Mouse (Mus musculus): ENCODE data around the gene Ttc23. TPM values are rescaled to one million over a fixed set of nuclear protein-coding genes. Genes with fewer than 3 reads are reported as not detected.

Gene Ttc23
- polyA plus RNA-seq (2015; fragmentation: Nextera tagmentation; extraction: Ambion mirVana): 5.2 and 5.5 TPM in 2 replicates

- ATAC-seq (ENCODE audit: insufficient read depth): no peak
- no peak within 1 kb of the TSS for H3K27ac ChIP-seq (replicated peaks)
Observed at GRCm38 (mm10) chr7:67647277-67647676, at the start of gene Ttc23. Ttc23 (plus strand) TSS chr7:67647410.

GRCm38 (mm10) chr7:67598050-67598449 lies 49.2 kb upstream of the Ttc23 start:
- no peaks in the 10 kb centered on the region for H3K36me3 ChIP-seq (replicated peaks)
- no peak overlapping the region for H3K27ac ChIP-seq (replicated peaks)
- H3K9me3 ChIP-seq (replicated peaks): no peaks in the 10 kb centered on the region
- no peaks in the 10 kb centered on the region for H3K27me3 ChIP-seq
- 82% methylated on average over 3 of the region's 3 CpGs for WGBS (ENCODE audit: insufficient replicate concordance)
- H3K9ac ChIP-seq: no peak overlapping the region
- H3K4me2 ChIP-seq: no peak overlapping the region
- H3K4me1 ChIP-seq (replicated peaks): 0 out of 2 replicates have a peak, but pooled peaks cover 2% of the 10 kb centered on the region
- no peak overlapping the region for H3K4me3 ChIP-seq (replicated peaks)
- ATAC-seq (ENCODE audit: insufficient read depth): no peak

More at GRCm38 (mm10) chr7:67647277-67647676, at the start of gene Ttc23:
- H3K9me3 ChIP-seq (replicated peaks): no peaks in the 10 kb centered on the region
- H3K36me3 ChIP-seq (replicated peaks): no peaks in the 10 kb centered on the region
- H3K4me2 ChIP-seq: peak within 1 kb of the TSS; percentile 83
- no peaks in the 10 kb centered on the region for H3K27me3 ChIP-seq
- peak within 1 kb of the TSS; percentile 81 for H3K4me3 ChIP-seq (replicated peaks)
- H3K9ac ChIP-seq: peak within 1 kb of the TSS; percentile 79; the same call in 1 of the 2 replicates
- WGBS (ENCODE audit: insufficient replicate concordance): 45% methylated on average over 5 of the region's 5 CpGs
- peaks cover 22% of the 10 kb centered on the region for H3K4me1 ChIP-seq (replicated peaks)

GRCm38 (mm10) chr7:67605114-67605513 lies 42.1 kb upstream of the Ttc23 start:
- Histone ChIP-seq H3K9me3 (replicated peaks) (no peaks in the 10 kb centered on the region), H3K36me3 (replicated peaks) (no peaks in the 10 kb centered on the region), H3K9ac (no peak overlapping the region), H3K27ac (replicated peaks) (no peak overlapping the region), H3K4me2 (no peak overlapping the region), H3K4me1 (replicated peaks) (no peaks in the 10 kb centered on the region), H3K27me3 (no peaks in the 10 kb centered on the region), H3K4me3 (replicated peaks) (no peak overlapping the region)
- 78% methylated on average over 6 of the region's 6 CpGs for WGBS (ENCODE audit: insufficient replicate concordance)
- ATAC-seq (ENCODE audit: insufficient read depth): no peak

GRCm38 (mm10) chr7:67606250-67606649 lies 41.0 kb upstream of the Ttc23 start:
- no peak for ATAC-seq (ENCODE audit: insufficient read depth)
- Histone ChIP-seq H3K36me3 (replicated peaks) (no peaks in the 10 kb centered on the region), H3K4me1 (replicated peaks) (no peaks in the 10 kb centered on the region), H3K9ac (no peak overlapping the region), H3K4me2 (no peak overlapping the region), H3K27ac (replicated peaks) (no peak overlapping the region), H3K27me3 (no peaks in the 10 kb centered on the region), H3K4me3 (replicated peaks) (no peak overlapping the region), H3K9me3 (replicated peaks) (no peaks in the 10 kb centered on the region)
- WGBS (ENCODE audit: insufficient replicate concordance): 53% methylated on average over 1 of the region's 1 CpGs

- no peaks in the 10 kb centered on the region for H3K4me1 ChIP-seq (replicated peaks)
- H3K4me3 ChIP-seq (replicated peaks): no peak overlapping the region
- 66% methylated on average over 5 of the region's 5 CpGs for WGBS (ENCODE audit: insufficient replicate concordance)
- H3K27me3 ChIP-seq: no peaks in the 10 kb centered on the region
- H3K36me3 ChIP-seq (replicated peaks): no peaks in the 10 kb centered on the region
- H3K27ac ChIP-seq (replicated peaks): no peak overlapping the region
- no peak for ATAC-seq (ENCODE audit: insufficient read depth)
- no peak overlapping the region for H3K9ac ChIP-seq
- no peak overlapping the region for H3K4me2 ChIP-seq
- H3K9me3 ChIP-seq (replicated peaks): no peaks in the 10 kb centered on the region
Observed at GRCm38 (mm10) chr7:67607669-67608347, 39.4 kb upstream of the Ttc23 start.

DNA sequence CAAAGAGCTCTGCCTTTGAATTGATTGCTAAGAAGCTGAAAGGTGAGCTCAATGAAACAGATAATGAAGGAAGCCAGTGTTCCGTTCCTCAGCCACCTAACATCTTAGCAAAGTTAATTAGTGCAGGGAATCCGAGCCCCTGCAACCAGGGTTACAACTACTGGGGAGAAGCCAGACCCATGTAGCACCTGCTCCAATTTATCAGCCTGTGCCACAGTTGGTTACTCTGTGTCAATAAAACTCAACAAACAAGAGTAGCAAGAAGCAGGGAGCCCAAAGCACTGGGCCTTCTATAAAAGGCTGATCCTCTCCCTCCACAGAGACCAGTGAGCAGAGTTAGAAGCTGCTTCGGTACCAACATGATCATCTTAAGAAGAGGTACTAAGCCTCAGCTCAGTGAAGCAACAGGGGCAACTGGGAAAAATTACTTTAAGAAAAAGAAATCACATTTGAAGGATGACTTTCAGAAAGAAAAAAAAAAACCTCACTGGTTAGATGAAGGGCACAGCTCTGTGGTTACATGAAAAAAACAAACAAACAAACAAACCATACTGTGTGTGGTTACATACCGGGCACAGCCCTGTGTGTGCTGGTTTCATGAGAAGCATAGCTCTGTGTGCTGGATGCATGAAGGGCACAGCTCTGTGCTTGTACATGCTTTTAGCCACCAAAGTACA lies 38.7 kb upstream of the Ttc23 start:
- Histone ChIP-seq H3K9me3 (replicated peaks) (no peaks in the 10 kb centered on the region), H3K27me3 (no peaks in the 10 kb centered on the region), H3K4me1 (replicated peaks) (no peaks in the 10 kb centered on the region), H3K27ac (replicated peaks) (no peak overlapping the region), H3K4me2 (no peak overlapping the region), H3K4me3 (replicated peaks) (no peak overlapping the region), H3K9ac (no peak overlapping the region), H3K36me3 (replicated peaks) (no peaks in the 10 kb centered on the region)
- 66% methylated on average over 4 of the region's 4 CpGs for WGBS (ENCODE audit: insufficient replicate concordance)
- no peak for ATAC-seq (ENCODE audit: insufficient read depth)

DNA sequence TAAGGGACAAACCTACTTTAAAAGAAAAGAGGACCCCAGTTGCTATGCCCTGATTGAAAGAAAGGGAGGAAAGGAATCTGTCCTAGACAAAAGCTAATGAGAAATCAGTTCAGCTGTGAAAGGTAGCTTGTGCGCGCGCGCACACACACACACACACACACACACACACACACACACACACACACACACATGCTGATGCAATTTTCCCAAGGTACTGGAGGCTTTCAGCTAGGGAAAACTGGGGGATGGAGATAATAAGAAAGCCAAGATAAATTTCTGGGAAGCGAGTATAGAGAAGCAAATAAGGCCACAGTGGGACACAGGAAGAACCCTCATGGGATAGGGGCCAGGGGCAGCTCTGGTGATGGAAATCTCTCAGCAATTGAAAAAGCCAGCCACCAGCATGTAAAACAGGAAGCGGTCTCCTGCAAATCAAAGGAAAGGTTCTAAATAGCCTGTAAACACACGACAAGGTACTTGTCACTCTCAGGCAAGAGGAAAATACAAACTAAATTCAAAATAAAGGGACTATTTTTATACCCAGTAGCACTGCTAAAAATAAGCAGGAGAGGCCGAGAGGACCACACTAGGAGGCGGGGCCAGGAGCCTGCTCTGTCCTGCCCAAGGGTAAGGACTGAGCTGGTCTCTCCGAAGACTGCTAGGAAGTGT lies 33.3 kb upstream of the Ttc23 start:
- Histone ChIP-seq H3K36me3 (replicated peaks) (no peaks in the 10 kb centered on the region), H3K9ac (no peak overlapping the region), H3K4me3 (replicated peaks) (no peak overlapping the region), H3K9me3 (replicated peaks) (no peaks in the 10 kb centered on the region), H3K27ac (replicated peaks) (no peak overlapping the region), H3K4me1 (replicated peaks) (no peaks in the 10 kb centered on the region), H3K27me3 (no peaks in the 10 kb centered on the region), H3K4me2 (no peak overlapping the region)
- 61% methylated on average over 10 of the region's 10 CpGs for WGBS (ENCODE audit: insufficient replicate concordance)
- no peak for ATAC-seq (ENCODE audit: insufficient read depth)

- no peak overlapping the region for H3K27ac ChIP-seq (replicated peaks)
- no peaks in the 10 kb centered on the region for H3K9me3 ChIP-seq (replicated peaks)
- H3K4me3 ChIP-seq (replicated peaks): no peak overlapping the region
- H3K9ac ChIP-seq: no peak overlapping the region
- ATAC-seq (ENCODE audit: insufficient read depth): no peak
- no peaks in the 10 kb centered on the region for H3K36me3 ChIP-seq (replicated peaks)
- H3K27me3 ChIP-seq: no peaks in the 10 kb centered on the region
- WGBS (ENCODE audit: insufficient replicate concordance): 62% methylated on average over 7 of the region's 7 CpGs
- no peak overlapping the region for H3K4me2 ChIP-seq
- no peaks in the 10 kb centered on the region for H3K4me1 ChIP-seq (replicated peaks)
Observed at GRCm38 (mm10) chr7:67614464-67614861, 32.7 kb upstream of the Ttc23 start.

GRCm38 (mm10) chr7:67616890-67617289 lies 30.3 kb upstream of the Ttc23 start:
- H3K4me3 ChIP-seq (replicated peaks): no peak overlapping the region
- H3K27ac ChIP-seq (replicated peaks): no peak overlapping the region
- H3K36me3 ChIP-seq (replicated peaks): no peaks in the 10 kb centered on the region
- H3K9ac ChIP-seq: no peak overlapping the region
- no peaks in the 10 kb centered on the region for H3K4me1 ChIP-seq (replicated peaks)
- H3K9me3 ChIP-seq (replicated peaks): no peaks in the 10 kb centered on the region
- no peak for ATAC-seq (ENCODE audit: insufficient read depth)
- no peak overlapping the region for H3K4me2 ChIP-seq
- no peaks in the 10 kb centered on the region for H3K27me3 ChIP-seq
- 61% methylated on average over 4 of the region's 4 CpGs for WGBS (ENCODE audit: insufficient replicate concordance)

DNA sequence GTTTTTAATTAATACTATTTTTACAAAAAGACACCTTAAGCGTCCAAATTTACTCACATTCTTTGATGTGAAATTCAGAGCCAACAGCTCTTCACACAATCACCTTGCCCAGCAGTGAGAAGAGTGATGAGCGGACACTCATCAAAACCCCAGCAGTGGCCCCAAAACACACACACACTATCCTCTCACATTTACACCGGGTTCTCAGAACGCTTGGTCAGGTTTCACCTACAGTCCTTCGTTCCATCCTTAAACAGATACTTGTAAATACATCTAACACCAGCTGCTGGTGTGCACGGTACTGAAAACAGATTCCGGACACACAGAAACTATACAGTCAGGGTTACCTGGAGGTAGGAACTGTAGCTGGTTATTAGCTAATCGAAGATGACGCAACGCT lies 29.6 kb upstream of the Ttc23 start:
- H3K9ac ChIP-seq: no peak overlapping the region
- no peak for ATAC-seq (ENCODE audit: insufficient read depth)
- 73% methylated on average over 10 of the region's 10 CpGs for WGBS (ENCODE audit: insufficient replicate concordance)
- H3K4me2 ChIP-seq: no peak overlapping the region
- no peaks in the 10 kb centered on the region for H3K27me3 ChIP-seq
- no peak overlapping the region for H3K4me3 ChIP-seq (replicated peaks)
- H3K4me1 ChIP-seq (replicated peaks): no peaks in the 10 kb centered on the region
- H3K27ac ChIP-seq (replicated peaks): no peak overlapping the region
- no peaks in the 10 kb centered on the region for H3K36me3 ChIP-seq (replicated peaks)
- no peaks in the 10 kb centered on the region for H3K9me3 ChIP-seq (replicated peaks)

DNA sequence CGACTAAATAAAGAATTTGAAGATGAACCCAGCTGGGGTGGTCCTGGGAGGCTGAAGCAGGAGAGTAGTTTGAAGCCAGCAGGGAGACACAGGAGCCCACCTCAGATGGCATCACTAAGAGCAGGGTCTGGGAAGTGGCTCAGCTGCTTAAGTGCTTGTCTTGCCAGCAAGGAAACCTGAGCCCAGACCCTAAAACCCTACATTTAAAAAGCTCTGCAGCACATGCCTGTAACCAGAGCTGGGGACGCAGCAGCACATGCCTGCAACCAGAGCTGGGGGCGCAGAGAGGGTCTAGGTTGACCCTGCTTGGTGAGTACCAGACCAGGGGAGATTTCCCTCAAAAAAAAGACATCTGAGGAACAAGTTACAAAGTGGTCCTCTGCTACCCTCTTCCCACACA lies 28.9 kb upstream of the Ttc23 start:
- ATAC-seq (ENCODE audit: insufficient read depth): no peak
- no peaks in the 10 kb centered on the region for H3K4me1 ChIP-seq (replicated peaks)
- no peaks in the 10 kb centered on the region for H3K36me3 ChIP-seq (replicated peaks)
- H3K9me3 ChIP-seq (replicated peaks): no peaks in the 10 kb centered on the region
- WGBS (ENCODE audit: insufficient replicate concordance): 67% methylated on average over 3 of the region's 3 CpGs
- H3K4me3 ChIP-seq (replicated peaks): no peak overlapping the region
- no peak overlapping the region for H3K9ac ChIP-seq
- no peaks in the 10 kb centered on the region for H3K27me3 ChIP-seq
- H3K27ac ChIP-seq (replicated peaks): no peak overlapping the region
- no peak overlapping the region for H3K4me2 ChIP-seq
